Mouse (Mus musculus): ENCODE measurements around the gene Fto.

GRCm38 (mm10) chr8:91636887-91637286 is 323.6 kb downstream of the Fto start:
- TF ChIP-seq ZMIZ1 (IDR thresholded peaks at IDR 0.05; ENCODE audit: low read depth, low read length) (no peak), TCF12 (IDR thresholded peaks at IDR 0.05; ENCODE audit: low read depth, low read length) (no peak), CTCF (conservative IDR thresholded peaks at IDR 0.05 in 1 of 2, IDR thresholded peaks at IDR 0.05 in 1 of 2; ENCODE audit: low read depth in 2 of 2, low read length in 2 of 2) (no peak)

Measured in CH12.LX (cell line).